Mouse (Mus musculus): ENCODE results near the gene H2-Ab1.

GRCm38 (mm10) chr17:34263068-34263467, 5.6 kb downstream of the H2-Ab1 start:
- no peak for TF ChIP-seq GATA1 (IDR thresholded peaks at IDR 0.05; ENCODE audit: borderline replicate concordance, low read length)
- TF ChIP-seq FLI1 (IDR thresholded peaks at IDR 0.05; ENCODE audit: low read length): no peak
